Mouse (Mus musculus) left cerebral cortex, adult 2 months (tissue): ENCODE measurements around the gene Mapk8ip1. TPM values are rescaled to one million over a fixed set of nuclear protein-coding genes. Genes with fewer than 3 reads are reported as not detected.

Experiments used
- DNase-seq, 2 experiments: peaks; one replicate each; pipeline ENCODE4 v3.0.0; 2021 to 2022; ENCODE audit warnings: low spot score in 2 of 2, mixed read lengths in 1 of 2; ENCODE audit errors: extremely low spot score in 1 of 2
- H3K27ac ChIP-seq: fragments of 200-600 bp; 2 replicates; pipeline ENCODE4 v1.8.1; 2022
- H3K4me3 ChIP-seq: fragments of 200-600 bp; 2 replicates; pipeline ENCODE4 v1.8.1; 2022
- CTCF ChIP-seq: fragments of 200-600 bp; IDR thresholded peaks from 2 replicates; pipeline ENCODE4 v1.8.1; 2022; ENCODE audit warnings: antibody characterized with exemption, mild to moderate bottlenecking, moderate library complexity
- intact Hi-C: fragments of 180-260 bp; cut with DNase I; formaldehyde crosslinking; loops from one replicate; pipeline ENCODE4 v1.15.1; 2025
- total RNA-seq, 2 experiments: library from RNA; stranded (reverse); gene quantifications; 2 replicates each; pipeline ENCODE4 v1.2.3; 2021

Mapk8ip1 gene
- total RNA-seq, 2 experiments from 2014 or later = 340 to 364 TPM

- TF ChIP-seq CTCF = no peak
- H3K4me3 ChIP-seq = no peak overlapping the region
- DNase-seq = no peak
- intact Hi-C loops = loop anchor here (5.0 kb wide), 1 partner anchor 448 kb away; the partner anchor contains the start of gene Mdk
- no peak overlapping the region for H3K27ac ChIP-seq
These were observed 21.1 kb downstream of the Mapk8ip1 start for GRCm38 (mm10) chr2:92379783-92380494.

GRCm38 (mm10) chr2:92377320-92377719 lies 23.7 kb downstream of the Mapk8ip1 start:
- no peak for DNase-seq
- no peak overlapping the region for H3K27ac ChIP-seq
- intact Hi-C loops = no loop called here
- H3K4me3 ChIP-seq = no peak overlapping the region
- TF ChIP-seq CTCF = no peak

GRCm38 (mm10) chr2:92376300-92376699 lies 24.8 kb downstream of the Mapk8ip1 start:
- no peak for DNase-seq
- H3K4me3 ChIP-seq = peak overlapping the region; percentile 72
- H3K27ac ChIP-seq = no peak overlapping the region; the same call in 1 of the 2 replicates
- intact Hi-C loops = no loop called here
- TF ChIP-seq CTCF = no peak

- no peak for TF ChIP-seq CTCF
- intact Hi-C loops = loop anchor here (1.0 kb wide), 1 partner anchor 59 kb away; the partner anchor contains the start of gene Cry2
- H3K27ac ChIP-seq = peak overlapping the region; percentile 90
- H3K4me3 ChIP-seq = peak overlapping the region; percentile 72
- no peak for DNase-seq
These were observed 25.3 kb downstream of the Mapk8ip1 start for GRCm38 (mm10) chr2:92375788-92376187.

GRCm38 (mm10) chr2:92375099-92375623 lies 25.9 kb downstream of the Mapk8ip1 start:
- peak; percentile 90 to 95 for DNase-seq
- peak overlapping the region; percentile 72 for H3K4me3 ChIP-seq
- peak overlapping the region; percentile 90 for H3K27ac ChIP-seq
- TF ChIP-seq CTCF = no peak
- intact Hi-C loops = loop anchor here (1.0 kb wide), 1 partner anchor 59 kb away; the partner anchor contains the start of gene Cry2

GRCm38 (mm10) chr2:92374514-92374913 lies 26.5 kb downstream of the Mapk8ip1 start, which contains the start of the genes Pex16 and Large2:
TSS of gene Pex16 (plus strand) at chr2:92374676.
TSS of gene Large2 (minus strand) at chr2:92374869.
- intact Hi-C loops = no loop called here
- Histone ChIP-seq H3K27ac (peak within 1 kb of the TSS; percentile 90), H3K4me3 (peak within 1 kb of the TSS; percentile 72)
- no peak for TF ChIP-seq CTCF
- peak in 1 of 2 experiments; percentile 55 for DNase-seq

- TF ChIP-seq CTCF = no peak
- intact Hi-C loops = no loop called here
- Histone ChIP-seq H3K27ac (no peak overlapping the region), H3K4me3 (no peak overlapping the region)
- no peak for DNase-seq
These were observed 27.6 kb downstream of the Mapk8ip1 start for GRCm38 (mm10) chr2:92373437-92373813.

- no peak for TF ChIP-seq CTCF
- no peak overlapping the region for H3K4me3 ChIP-seq
- intact Hi-C loops = no loop called here
- no peak overlapping the region for H3K27ac ChIP-seq
- no peak for DNase-seq
These were observed 28.2 kb downstream of the Mapk8ip1 start for GRCm38 (mm10) chr2:92372767-92373436.

- DNase-seq = no peak
- no peak overlapping the region for H3K27ac ChIP-seq
- intact Hi-C loops = no loop called here
- no peak overlapping the region for H3K4me3 ChIP-seq
- TF ChIP-seq CTCF = no peak
These were observed 28.9 kb downstream of the Mapk8ip1 start for GRCm38 (mm10) chr2:92371971-92372690.

GRCm38 (mm10) chr2:92370821-92371805 lies 29.9 kb downstream of the Mapk8ip1 start:
- intact Hi-C loops = no loop called here
- Histone ChIP-seq H3K4me3 (peak overlapping the region; percentile 16; the same call in 1 of the 2 replicates), H3K27ac (no peak overlapping the region)
- TF ChIP-seq CTCF = no peak
- DNase-seq = no peak

- Histone ChIP-seq H3K4me3 (0 out of 2 replicates have a peak overlapping the region, but pooled peaks have one; percentile 16), H3K27ac (no peak overlapping the region)
- DNase-seq = no peak
- TF ChIP-seq CTCF = no peak
- intact Hi-C loops = no loop called here
These were observed 30.7 kb downstream of the Mapk8ip1 start for GRCm38 (mm10) chr2:92370375-92370774.
